Mouse (Mus musculus) embryonic facial prominence, embryonic 15.5 days (tissue): ENCODE data around the gene Zc3h15. TPM values are rescaled to one million over a fixed set of nuclear protein-coding genes. Genes with fewer than 3 reads are reported as not detected.

Experiments used
- ATAC-seq: fragments of 200-750 bp; cut with Nextera tagmentation; 2 replicates; pipeline ENCODE4 v1.8.0; 2017; ENCODE audit warnings: low read depth, moderate TSS enrichment; ENCODE audit not compliant: insufficient number of reproducible peaks, low FRiP score, low TSS enrichment
- H3K27ac ChIP-seq: fragments of 300-500 bp; sonication (generic); replicated peaks from 2 replicates; pipeline ENCODE4 v1.5.1; 2015; ENCODE audit warnings: mild to moderate bottlenecking, inconsistent platforms
- H3K27me3 ChIP-seq: fragments of 300-500 bp; sonication (generic); 2 replicates; pipeline ENCODE4 v1.6.1; 2015; ENCODE audit warnings: inconsistent platforms
- H3K36me3 ChIP-seq: fragments of 300-500 bp; sonication (generic); 2 replicates; pipeline ENCODE4 v1.6.1; 2015; ENCODE audit warnings: mild to moderate bottlenecking, inconsistent platforms
- H3K4me1 ChIP-seq: fragments of 300-500 bp; sonication (generic); 2 replicates; pipeline ENCODE4 v1.6.1; 2015; ENCODE audit warnings: inconsistent platforms
- H3K4me2 ChIP-seq: fragments of 300-500 bp; sonication (generic); replicated peaks from 2 replicates; pipeline ENCODE4 v1.6.1; 2015; ENCODE audit warnings: mild to moderate bottlenecking, inconsistent platforms
- H3K4me3 ChIP-seq: fragments of 300-500 bp; sonication (generic); replicated peaks from 2 replicates; pipeline ENCODE4 v1.5.1; 2015; ENCODE audit warnings: mild to moderate bottlenecking, inconsistent platforms
- H3K9ac ChIP-seq: fragments of 300-500 bp; sonication (generic); 2 replicates; pipeline ENCODE4 v1.6.1; 2015; ENCODE audit warnings: inconsistent platforms
- H3K9me3 ChIP-seq: fragments of 300-500 bp; sonication (generic); replicated peaks from 2 replicates; pipeline ENCODE4 v1.6.1; 2016; ENCODE audit warnings: inconsistent platforms
- WGBS: fragments of 180-500 bp; shearing (Covaris S2); methylation state at CpG from one replicate; pipeline ENCODE4 v1.1.7; 2015; 5-methylcytosine and 5-hydroxymethylcytosine counted together
- polyA plus RNA-seq: library from polyadenylated mRNA; unstranded; fragments of >200 nt; fragmentation: Nextera tagmentation; extraction: Ambion mirVana; gene quantifications from 2 replicates; pipeline ENCODE4 v1.2.1, GENCODE M21; 2015

The Zc3h15 gene
- polyA plus RNA-seq, 1 experiment from 2014 or later = 118 TPM

- H3K27me3 ChIP-seq = no peaks in the 10 kb centered on the region
- peaks cover 11% of the 10 kb centered on the region; the same call in 1 of the 2 replicates for H3K4me1 ChIP-seq
- ATAC-seq = no peak
- WGBS = 70% methylated on average over 7 of the region's 7 CpGs
- no peak overlapping the region for H3K27ac ChIP-seq
- H3K4me3 ChIP-seq = no peak overlapping the region
- peaks cover 7% of the 10 kb centered on the region for H3K36me3 ChIP-seq
- H3K4me2 ChIP-seq = no peak overlapping the region
- H3K9me3 ChIP-seq = no peaks in the 10 kb centered on the region
- H3K9ac ChIP-seq = no peak overlapping the region
These were observed 30.2 kb downstream of the Zc3h15 start for GRCm38 (mm10) chr2:83674421-83674820.

- peaks cover 11% of the 10 kb centered on the region; the same call in 1 of the 2 replicates for H3K4me1 ChIP-seq
- no peak for ATAC-seq
- H3K36me3 ChIP-seq = peaks cover 7% of the 10 kb centered on the region
- no peak overlapping the region for H3K27ac ChIP-seq
- WGBS = 74% methylated on average over 9 of the region's 9 CpGs
- H3K9ac ChIP-seq = no peak overlapping the region
- no peak overlapping the region for H3K4me2 ChIP-seq
- H3K9me3 ChIP-seq = no peaks in the 10 kb centered on the region
- no peak overlapping the region for H3K4me3 ChIP-seq
- H3K27me3 ChIP-seq = no peaks in the 10 kb centered on the region
These were observed 30.7 kb downstream of the Zc3h15 start for GRCm38 (mm10) chr2:83674896-83675295.

DNA sequence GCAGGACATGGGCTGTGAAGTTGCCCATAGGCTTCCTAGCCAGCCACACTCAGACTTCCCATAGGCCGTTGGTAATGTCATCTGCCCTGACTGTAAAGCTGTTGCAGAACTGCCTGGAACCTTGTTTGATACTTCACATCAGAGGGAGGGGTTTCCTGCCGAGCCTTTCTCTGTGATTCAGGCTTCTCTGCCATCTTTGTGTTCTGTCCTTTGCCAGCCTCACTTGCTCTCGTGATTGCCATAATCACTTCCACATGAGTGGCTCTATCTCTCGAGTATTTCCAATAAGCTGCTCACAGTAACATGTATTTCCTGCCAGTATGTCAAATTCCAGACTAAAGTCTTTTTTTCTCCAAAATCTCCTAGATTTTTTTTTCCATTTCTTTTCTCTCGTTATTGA, 31.4 kb downstream of the Zc3h15 start:
- Histone ChIP-seq H3K4me3 (no peak overlapping the region), H3K27ac (peak overlapping the region; percentile 68; the same call in 1 of the 2 replicates), H3K27me3 (no peaks in the 10 kb centered on the region), H3K4me2 (no peak overlapping the region), H3K9me3 (no peaks in the 10 kb centered on the region), H3K36me3 (peaks cover 7% of the 10 kb centered on the region), H3K4me1 (peaks cover 11% of the 10 kb centered on the region; the same call in 1 of the 2 replicates), H3K9ac (no peak overlapping the region)
- ATAC-seq = no peak
- 28% methylated on average over 5 of the region's 5 CpGs for WGBS

DNA sequence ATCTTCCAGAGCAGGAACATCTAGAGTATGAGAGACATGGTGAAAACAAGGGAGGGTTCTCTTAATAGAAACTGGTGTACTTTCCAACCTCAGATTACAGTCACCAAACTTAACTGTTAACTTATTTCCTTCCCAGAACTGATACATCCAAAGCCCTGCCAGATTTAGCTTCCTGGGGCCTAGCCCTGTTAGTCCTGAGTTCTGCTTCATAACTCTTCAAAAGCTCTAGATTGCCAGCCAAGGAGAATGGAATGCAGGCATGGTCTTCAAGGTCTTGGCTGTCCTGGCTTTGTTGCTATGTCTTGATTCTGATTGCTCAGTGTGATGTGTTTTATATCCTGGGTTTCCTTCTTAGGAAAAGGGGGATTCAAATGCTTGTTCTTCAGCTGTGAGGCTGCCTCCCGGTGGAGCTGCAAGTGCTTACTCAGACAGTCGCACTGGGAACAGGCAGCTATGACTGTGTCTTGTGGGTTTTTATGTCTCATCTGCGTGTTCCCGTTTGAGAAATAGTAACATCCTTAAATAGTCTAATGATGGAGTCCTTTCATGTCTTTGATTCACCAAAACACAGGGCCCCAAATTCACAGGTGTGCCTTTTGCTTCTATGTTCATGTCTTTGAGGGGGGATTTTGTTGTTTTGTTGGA, 32.1 kb downstream of the Zc3h15 start:
- no peak overlapping the region for H3K4me3 ChIP-seq
- no peaks in the 10 kb centered on the region for H3K9me3 ChIP-seq
- peaks cover 7% of the 10 kb centered on the region for H3K36me3 ChIP-seq
- H3K27ac ChIP-seq = peak overlapping the region; percentile 68
- H3K4me2 ChIP-seq = no peak overlapping the region
- WGBS = 71% methylated on average over 4 of the region's 4 CpGs
- H3K27me3 ChIP-seq = no peaks in the 10 kb centered on the region
- ATAC-seq = no peak
- no peak overlapping the region for H3K9ac ChIP-seq
- H3K4me1 ChIP-seq = peaks cover 11% of the 10 kb centered on the region; the same call in 1 of the 2 replicates

DNA sequence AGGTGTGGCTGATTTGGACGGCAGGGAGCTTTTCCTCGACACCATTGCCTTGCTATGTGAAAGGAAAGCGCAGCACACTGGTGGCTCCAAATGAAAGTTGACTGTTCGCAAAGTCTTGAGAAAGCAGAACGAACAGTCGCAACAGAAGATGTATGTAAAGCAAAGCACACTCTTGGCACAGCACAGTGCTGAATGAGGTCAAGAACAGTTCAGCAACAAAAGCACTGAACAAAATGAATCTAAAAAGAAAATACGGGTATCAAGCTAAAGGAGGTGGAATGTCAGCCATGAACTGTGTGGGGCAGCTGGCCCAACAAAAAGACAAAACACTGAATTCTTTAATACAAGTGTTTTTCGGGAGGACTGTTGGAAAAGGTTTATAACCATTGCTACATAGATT, 37.1 kb downstream of the Zc3h15 start:
- WGBS = 86% methylated on average over 8 of the region's 8 CpGs
- ATAC-seq = no peak
- H3K27ac ChIP-seq = no peak overlapping the region

GRCm38 (mm10) chr2:83681785-83682184, 37.5 kb downstream of the Zc3h15 start:
- Histone ChIP-seq H3K27me3 (no peaks in the 10 kb centered on the region), H3K4me3 (no peak overlapping the region), H3K4me1 (no peaks in the 10 kb centered on the region), H3K9ac (no peak overlapping the region), H3K36me3 (no peaks in the 10 kb centered on the region), H3K4me2 (no peak overlapping the region), H3K27ac (no peak overlapping the region), H3K9me3 (no peaks in the 10 kb centered on the region)
- ATAC-seq = no peak
- 77% methylated on average over 6 of the region's 6 CpGs for WGBS

More for the DNA sequence above, 37.1 kb downstream of the Zc3h15 start:
- H3K36me3 ChIP-seq = no peaks in the 10 kb centered on the region
- H3K4me1 ChIP-seq = 0 out of 2 replicates have a peak, but pooled peaks cover under 1% of the 10 kb centered on the region
- H3K9me3 ChIP-seq = no peaks in the 10 kb centered on the region
- no peak overlapping the region for H3K4me2 ChIP-seq
- H3K27me3 ChIP-seq = no peaks in the 10 kb centered on the region
- no peak overlapping the region for H3K4me3 ChIP-seq
- no peak overlapping the region for H3K9ac ChIP-seq

- Histone ChIP-seq H3K4me3 (no peak overlapping the region), H3K27ac (no peak overlapping the region), H3K4me2 (no peak overlapping the region), H3K27me3 (no peaks in the 10 kb centered on the region), H3K36me3 (no peaks in the 10 kb centered on the region), H3K4me1 (no peaks in the 10 kb centered on the region), H3K9ac (no peak overlapping the region), H3K9me3 (no peaks in the 10 kb centered on the region)
- ATAC-seq = no peak
- 66% methylated on average over 8 of the region's 8 CpGs for WGBS
These were observed 38.0 kb downstream of the Zc3h15 start for GRCm38 (mm10) chr2:83682282-83682681.

DNA sequence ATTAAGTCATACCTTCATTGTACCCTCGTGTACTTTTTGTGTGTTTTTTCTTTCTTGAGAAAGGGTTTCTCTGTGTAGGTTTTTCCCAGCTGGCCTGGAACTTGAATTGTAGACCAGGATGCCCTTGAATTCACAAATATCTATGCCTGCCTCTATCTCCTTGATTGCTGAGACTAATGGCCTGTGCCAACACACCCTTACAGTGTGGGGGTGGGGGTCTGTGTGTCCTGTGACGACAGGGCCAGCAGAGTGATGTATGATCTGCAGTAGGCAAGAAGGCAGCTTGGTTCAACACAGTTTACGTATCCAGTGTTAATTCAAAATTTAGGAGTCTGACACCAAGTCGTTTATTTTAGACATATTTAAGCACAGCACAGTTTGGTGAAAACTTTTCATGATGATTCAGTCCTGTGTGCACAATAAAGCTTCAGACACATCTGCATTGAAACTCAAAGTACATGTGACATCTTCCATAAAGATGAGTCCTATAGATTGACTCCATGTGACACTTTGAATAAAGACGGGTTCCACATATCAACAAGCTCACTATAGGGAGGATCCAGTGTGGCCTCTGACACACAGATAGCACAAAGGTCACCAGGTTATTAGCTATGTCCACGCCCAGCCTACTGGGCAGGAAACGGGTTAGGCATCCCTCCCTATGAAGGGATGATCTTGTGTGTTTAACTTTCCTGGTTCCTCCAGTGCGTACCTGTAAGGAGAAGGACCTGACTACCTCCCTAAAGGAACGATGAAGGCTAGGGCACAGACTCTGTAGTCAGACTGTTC, 39.7 kb downstream of the Zc3h15 start:
- 76% methylated on average over 9 of the region's 9 CpGs for WGBS
- H3K4me3 ChIP-seq = no peak overlapping the region
- no peak for ATAC-seq

GRCm38 (mm10) chr2:83684691-83685090, 40.5 kb downstream of the Zc3h15 start:
- 65% methylated on average over 8 of the region's 8 CpGs for WGBS
- no peak overlapping the region for H3K4me2 ChIP-seq
- H3K36me3 ChIP-seq = no peaks in the 10 kb centered on the region
- H3K9ac ChIP-seq = no peak overlapping the region
- H3K27me3 ChIP-seq = no peaks in the 10 kb centered on the region
- ATAC-seq = no peak
- H3K4me3 ChIP-seq = no peak overlapping the region
- no peaks in the 10 kb centered on the region for H3K9me3 ChIP-seq
- no peak overlapping the region for H3K27ac ChIP-seq
- H3K4me1 ChIP-seq = no peaks in the 10 kb centered on the region

More for the DNA sequence above, 39.7 kb downstream of the Zc3h15 start:
- Histone ChIP-seq H3K9ac (no peak overlapping the region), H3K9me3 (no peaks in the 10 kb centered on the region), H3K4me1 (no peaks in the 10 kb centered on the region), H3K27ac (no peak overlapping the region), H3K4me2 (no peak overlapping the region), H3K27me3 (no peaks in the 10 kb centered on the region), H3K36me3 (no peaks in the 10 kb centered on the region)

DNA sequence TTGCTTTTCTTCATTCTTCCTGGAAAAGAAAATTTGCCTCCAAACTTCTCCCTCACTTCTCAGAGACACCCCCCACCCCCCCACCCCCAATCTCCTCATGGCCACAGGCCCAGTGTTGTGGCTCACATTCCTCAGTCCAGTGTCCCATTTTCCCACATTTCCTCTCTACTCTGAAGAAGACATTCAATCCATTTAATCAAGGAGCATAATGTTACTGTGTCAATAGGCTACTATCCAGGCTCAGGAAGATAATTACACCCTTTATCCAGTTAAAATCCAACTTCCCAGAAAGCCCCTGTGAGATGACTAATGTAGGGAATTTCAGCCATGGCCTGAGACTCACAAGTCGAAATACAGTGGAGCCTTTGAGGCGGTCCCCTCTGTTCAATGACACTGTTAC, 46.1 kb downstream of the Zc3h15 start:
- no peaks in the 10 kb centered on the region for H3K9me3 ChIP-seq
- no peak overlapping the region for H3K27ac ChIP-seq
- ATAC-seq = peak; percentile 67
- H3K4me3 ChIP-seq = no peak overlapping the region
- H3K4me2 ChIP-seq = no peak overlapping the region
- no peaks in the 10 kb centered on the region for H3K27me3 ChIP-seq
- WGBS = 62% methylated on average over 2 of the region's 2 CpGs
- no peaks in the 10 kb centered on the region for H3K4me1 ChIP-seq
- H3K36me3 ChIP-seq = no peaks in the 10 kb centered on the region
- no peak overlapping the region for H3K9ac ChIP-seq

DNA sequence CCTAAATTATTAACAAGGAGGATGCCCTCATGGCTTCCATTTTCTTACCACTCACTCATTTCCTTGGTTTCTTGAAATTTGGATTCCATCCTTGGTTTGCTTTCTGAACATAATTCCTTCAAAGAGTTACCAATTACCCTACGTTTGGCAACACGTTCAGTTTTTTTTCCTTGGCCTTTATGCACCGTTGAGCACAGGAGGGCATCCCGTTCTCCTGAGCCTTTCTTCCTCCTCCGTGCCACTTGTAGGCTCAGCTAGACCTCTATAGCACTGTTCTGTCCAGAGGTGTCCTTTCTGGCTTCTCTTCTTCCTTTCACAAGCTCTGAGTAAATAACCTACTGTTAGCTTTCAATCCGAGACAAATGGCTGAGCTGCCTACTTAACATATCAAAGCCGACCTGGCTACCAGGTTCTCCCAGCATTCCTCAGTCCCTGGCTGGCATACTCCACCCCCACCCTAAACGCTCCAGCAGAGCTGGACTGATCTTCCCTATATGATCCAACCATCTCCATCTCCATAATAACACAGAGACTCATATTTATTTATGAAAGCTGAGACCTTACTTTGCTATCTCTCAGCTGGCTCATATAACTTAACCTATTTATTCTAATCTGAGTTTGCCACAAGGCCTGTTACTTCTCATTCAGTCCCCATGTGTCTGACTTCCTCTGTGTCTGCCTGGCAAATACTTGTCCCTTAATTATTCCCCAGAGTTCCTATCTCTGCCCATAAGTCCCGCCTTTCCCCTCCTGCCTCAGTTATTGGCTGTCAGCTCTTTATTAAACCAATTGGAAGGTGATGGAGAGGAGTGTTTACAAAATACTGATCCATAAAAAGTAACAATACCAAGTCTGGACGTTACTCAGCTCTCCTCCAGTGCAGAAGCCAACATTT, 48.7 kb downstream of the Zc3h15 start:
- Histone ChIP-seq H3K9me3 (no peaks in the 10 kb centered on the region), H3K4me3 (no peak overlapping the region), H3K4me2 (no peak overlapping the region), H3K36me3 (no peaks in the 10 kb centered on the region), H3K4me1 (no peaks in the 10 kb centered on the region), H3K27ac (no peak overlapping the region), H3K27me3 (no peaks in the 10 kb centered on the region), H3K9ac (no peak overlapping the region)
- no peak for ATAC-seq
- WGBS = 40% methylated on average over 10 of the region's 10 CpGs
